Mouse (Mus musculus) T-helper 2 cell (primary cell): ENCODE results near the gene Prr14l.
"Not testable (repeated sequence)": the region's sequence is repeated elsewhere in the genome, so short reads cannot be mapped to it uniquely, and the experiment has no call there.

Experiments
- in situ Hi-C: fragments of 300-600 bp; cut with MboI, MseI; formaldehyde crosslinking; loops from one replicate; pipeline ENCODE4 v1.15.1; 2025; ENCODE audit warnings: high pct_unique_total_duplicates

The Prr14l gene

GRCm38 (mm10) chr5:32786454-32786853 is 67.6 kb downstream of the Prr14l start:
- in situ Hi-C loops, result not testable (repeated sequence)

- in situ Hi-C loops, result no loop called here
Measured at GRCm38 (mm10) chr5:32785313-32785915, 68.6 kb downstream of the Prr14l start, which contains the start of gene Pisd. Gene Pisd (minus strand): TSS chr5:32785646.

GRCm38 (mm10) chr5:32784726-32785125 is 69.3 kb downstream of the Prr14l start:
- in situ Hi-C loops, result no loop called here

- in situ Hi-C loops, result no loop called here
Measured at GRCm38 (mm10) chr5:32781596-32781995, 72.5 kb downstream of the Prr14l start.

GRCm38 (mm10) chr5:32778168-32778567 is 75.9 kb downstream of the Prr14l start:
- in situ Hi-C loops, result no loop called here

- in situ Hi-C loops, result no loop called here
Measured at GRCm38 (mm10) chr5:32772361-32772760, 81.7 kb downstream of the Prr14l start.

- in situ Hi-C loops, result no loop called here
Measured at GRCm38 (mm10) chr5:32767636-32768373, 86.3 kb downstream of the Prr14l start.

GRCm38 (mm10) chr5:32767004-32767403 is 87.1 kb downstream of the Prr14l start:
- in situ Hi-C loops, result no loop called here

GRCm38 (mm10) chr5:32761566-32762140 is 92.4 kb downstream of the Prr14l start:
- in situ Hi-C loops, result no loop called here

- in situ Hi-C loops, result no loop called here
Measured at GRCm38 (mm10) chr5:32760787-32761186, 93.3 kb downstream of the Prr14l start.

GRCm38 (mm10) chr5:32760352-32760751 is 93.7 kb downstream of the Prr14l start:
- in situ Hi-C loops, result not testable (repeated sequence)

GRCm38 (mm10) chr5:32759662-32760061 is 94.4 kb downstream of the Prr14l start:
- in situ Hi-C loops, result no loop called here

- in situ Hi-C loops, result no loop called here
Measured at GRCm38 (mm10) chr5:32756141-32756540, 97.9 kb downstream of the Prr14l start.

- in situ Hi-C loops, result no loop called here
Measured at GRCm38 (mm10) chr5:32751736-32752135, 102.3 kb downstream of the Prr14l start.

- in situ Hi-C loops, result no loop called here
Measured at GRCm38 (mm10) chr5:32748936-32749335, 105.1 kb downstream of the Prr14l start.

- in situ Hi-C loops, result no loop called here
Measured at GRCm38 (mm10) chr5:32747650-32748375, 106.2 kb downstream of the Prr14l start.

GRCm38 (mm10) chr5:32745705-32746655 is 108.1 kb downstream of the Prr14l start:
- in situ Hi-C loops, result no loop called here

GRCm38 (mm10) chr5:32742149-32742548 is 111.9 kb downstream of the Prr14l start:
- in situ Hi-C loops, result no loop called here

- in situ Hi-C loops, result not testable (repeated sequence)
Measured at GRCm38 (mm10) chr5:32741377-32741776, 112.7 kb downstream of the Prr14l start.

- in situ Hi-C loops, result not testable (repeated sequence)
Measured at GRCm38 (mm10) chr5:32740850-32741249, 113.2 kb downstream of the Prr14l start.

GRCm38 (mm10) chr5:32740138-32740537 is 113.9 kb downstream of the Prr14l start:
- in situ Hi-C loops, result no loop called here
